Mouse (Mus musculus) testis, postnatal 10 days (tissue): ENCODE measurements around the gene 4930402H24Rik.
"Not testable (repeated sequence)": the region's sequence is repeated elsewhere in the genome, so short reads cannot be mapped to it uniquely, and the experiment has no call there.

Source experiments
- DNase-seq: peaks from one replicate; pipeline ENCODE4 v3.0.0; 2021; ENCODE audit warnings: low spot score

4930402H24Rik gene

GRCm38 (mm10) chr2:130852964-130853363 lies 53.2 kb downstream of the 4930402H24Rik start:
- no peak for DNase-seq

- DNase-seq = no peak
These were observed 54.6 kb downstream of the 4930402H24Rik start for GRCm38 (mm10) chr2:130851363-130852246.

- no peak for DNase-seq
These were observed 56.5 kb downstream of the 4930402H24Rik start for GRCm38 (mm10) chr2:130849688-130850087.

GRCm38 (mm10) chr2:130848313-130848712 lies 57.9 kb downstream of the 4930402H24Rik start:
- DNase-seq = no peak

- DNase-seq = no peak
These were observed 62.6 kb downstream of the 4930402H24Rik start for GRCm38 (mm10) chr2:130843623-130844022.

GRCm38 (mm10) chr2:130840846-130841245 lies 65.4 kb downstream of the 4930402H24Rik start:
- peak; percentile 49 for DNase-seq

GRCm38 (mm10) chr2:130839874-130840661 lies 66.1 kb downstream of the 4930402H24Rik start:
- peak; percentile 89 for DNase-seq

- DNase-seq = no peak
These were observed 66.7 kb downstream of the 4930402H24Rik start for GRCm38 (mm10) chr2:130839528-130839873.

- no peak for DNase-seq
These were observed 67.1 kb downstream of the 4930402H24Rik start for GRCm38 (mm10) chr2:130839084-130839483.

GRCm38 (mm10) chr2:130838131-130838530 lies 68.1 kb downstream of the 4930402H24Rik start:
- DNase-seq = no peak

- no peak for DNase-seq
These were observed 72.5 kb downstream of the 4930402H24Rik start for GRCm38 (mm10) chr2:130833699-130834098.

GRCm38 (mm10) chr2:130832582-130832981 lies 73.6 kb downstream of the 4930402H24Rik start:
- DNase-seq = no peak

GRCm38 (mm10) chr2:130832012-130832411 lies 74.2 kb downstream of the 4930402H24Rik start:
- no peak for DNase-seq

- DNase-seq = no peak
These were observed 76.0 kb downstream of the 4930402H24Rik start for GRCm38 (mm10) chr2:130830236-130830635.

- no peak for DNase-seq
These were observed 76.7 kb downstream of the 4930402H24Rik start for GRCm38 (mm10) chr2:130829496-130829895.

GRCm38 (mm10) chr2:130828668-130829067 lies 77.5 kb downstream of the 4930402H24Rik start:
- DNase-seq = no peak

GRCm38 (mm10) chr2:130828066-130828465 lies 78.1 kb downstream of the 4930402H24Rik start:
- not testable (repeated sequence) for DNase-seq

GRCm38 (mm10) chr2:130827410-130827809 lies 78.8 kb downstream of the 4930402H24Rik start:
- no peak for DNase-seq

- no peak for DNase-seq
These were observed 87.2 kb downstream of the 4930402H24Rik start for GRCm38 (mm10) chr2:130818838-130819647.

GRCm38 (mm10) chr2:130817865-130818264 lies 88.3 kb downstream of the 4930402H24Rik start:
- DNase-seq = no peak

GRCm38 (mm10) chr2:130816205-130816604 lies 90.0 kb downstream of the 4930402H24Rik start:
- no peak for DNase-seq

- no peak for DNase-seq
These were observed 91.7 kb downstream of the 4930402H24Rik start for GRCm38 (mm10) chr2:130814492-130814891.
